Mouse (Mus musculus): Measurements from ENCODE around the gene Zfhx3.

Zfhx3 gene

DNA sequence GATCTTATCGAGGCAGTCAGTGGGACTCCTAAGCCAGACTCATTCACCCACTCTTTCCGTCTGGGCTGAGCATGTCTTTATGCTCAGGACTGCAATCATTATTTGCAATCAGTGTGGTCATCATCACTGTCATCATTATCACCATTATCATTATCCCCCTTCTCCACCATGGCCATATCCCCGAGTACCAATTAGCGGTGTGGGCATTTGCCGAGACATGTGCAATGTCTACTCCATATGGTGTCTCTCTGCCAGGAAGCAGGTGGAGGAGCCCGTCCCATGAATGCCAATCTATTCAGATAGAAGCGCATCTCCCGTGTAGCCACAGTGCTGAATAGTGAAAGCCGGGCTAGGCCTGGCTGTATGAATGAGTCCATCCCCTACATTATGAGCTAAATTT, 747.2 kb downstream of the Zfhx3 start:
- DNase-seq, result no peak

DNA sequence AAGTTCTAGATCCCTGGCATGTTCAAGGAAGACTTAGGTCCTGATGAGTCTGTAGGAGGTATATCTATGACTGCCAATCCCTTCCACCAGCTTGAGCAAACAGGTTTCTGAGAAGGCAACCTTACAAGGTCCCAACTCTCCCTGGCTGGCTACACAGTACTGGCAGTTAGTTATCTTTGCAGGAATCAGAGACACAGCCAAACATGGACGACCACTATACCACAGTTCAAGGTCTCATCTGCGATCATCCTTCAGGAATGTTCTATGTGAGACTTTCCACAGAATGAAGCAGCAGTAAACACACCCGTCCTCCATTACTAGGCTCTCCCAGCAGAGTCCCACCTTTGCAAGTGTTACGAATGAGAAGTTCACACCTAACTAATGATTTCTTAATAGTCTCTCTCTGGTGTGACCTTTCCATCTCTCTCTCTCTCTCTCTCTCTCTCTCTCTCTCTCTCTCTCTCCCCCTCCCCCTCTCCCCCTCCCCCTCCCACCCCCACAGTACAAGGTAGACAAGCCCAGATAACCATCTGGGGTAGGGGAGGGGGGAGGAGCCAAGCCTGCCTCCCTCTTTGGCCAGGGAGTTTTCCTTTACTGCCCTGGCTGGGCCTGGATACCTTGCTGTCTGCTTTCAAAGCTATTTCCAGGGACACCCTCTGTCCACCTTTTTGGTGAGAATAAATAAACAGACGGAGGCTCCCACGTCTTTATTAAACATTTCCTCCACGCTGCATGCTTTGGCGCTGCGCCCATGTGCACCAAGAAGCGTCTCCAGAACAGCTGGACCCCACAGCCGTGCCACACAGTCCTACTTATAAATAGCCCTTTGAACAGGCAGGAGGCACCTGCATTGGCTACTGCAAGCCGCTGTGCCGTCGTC, 748.4 kb downstream of the Zfhx3 start:
- DNase-seq, result no peak

DNA sequence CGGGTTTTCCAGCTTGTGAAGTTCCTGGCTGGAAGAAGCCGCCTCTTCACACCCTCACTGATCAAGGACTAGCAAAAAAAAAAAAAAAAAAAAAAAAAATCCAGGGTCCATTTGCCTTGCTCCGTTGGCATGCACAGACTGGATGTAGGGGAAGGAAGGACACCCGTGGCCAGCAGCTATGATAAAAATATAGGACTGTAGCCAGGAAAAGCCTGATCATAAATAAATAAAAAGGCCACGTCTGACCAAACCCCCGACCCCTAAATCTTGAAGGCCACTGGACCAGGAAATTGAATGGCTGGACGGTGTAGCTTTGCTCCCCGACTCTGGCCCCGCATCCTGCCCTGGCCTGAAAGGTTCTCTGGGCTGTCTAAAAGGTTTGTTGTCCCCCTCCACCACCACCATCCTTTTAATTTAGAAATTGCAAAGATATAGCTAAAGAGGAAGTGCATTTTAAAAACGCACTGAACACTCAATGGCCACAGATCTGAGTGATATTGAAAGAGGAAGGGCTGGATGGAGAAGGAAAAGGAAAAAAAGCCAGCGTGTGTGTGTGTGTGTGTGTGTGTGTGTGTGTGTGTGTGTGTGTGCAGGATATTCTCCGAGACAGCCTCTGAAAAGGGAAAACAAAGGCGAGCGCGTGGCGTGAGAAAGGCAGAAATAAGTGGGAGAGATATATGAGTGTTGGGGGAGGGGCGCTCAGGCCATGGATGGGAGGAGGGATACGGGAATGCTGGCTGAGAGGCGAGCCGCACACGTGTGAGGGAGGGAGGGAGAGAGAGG, 749.2 kb downstream of the Zfhx3 start:
- DNase-seq, result no peak

DNA sequence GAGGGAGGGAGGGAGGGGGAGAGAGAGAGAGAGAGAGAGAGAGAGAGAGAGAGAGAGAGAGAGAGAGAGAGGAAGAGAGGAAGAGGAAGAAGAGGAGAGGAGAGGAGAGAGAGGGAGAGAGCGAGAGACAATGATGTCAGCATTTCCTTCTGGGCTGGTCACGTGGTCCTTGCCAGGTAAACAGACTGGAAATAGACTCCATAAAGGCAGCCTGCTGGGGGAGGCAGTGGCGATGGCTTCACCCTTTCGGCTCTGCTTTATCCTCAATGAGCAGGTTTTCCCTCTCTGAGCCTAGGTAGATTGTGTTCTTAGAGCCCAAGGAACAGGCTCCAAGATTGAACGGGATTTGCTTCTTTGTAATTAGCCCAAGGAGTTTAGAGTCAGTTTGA, 749.8 kb downstream of the Zfhx3 start:
- DNase-seq, result no peak

DNA sequence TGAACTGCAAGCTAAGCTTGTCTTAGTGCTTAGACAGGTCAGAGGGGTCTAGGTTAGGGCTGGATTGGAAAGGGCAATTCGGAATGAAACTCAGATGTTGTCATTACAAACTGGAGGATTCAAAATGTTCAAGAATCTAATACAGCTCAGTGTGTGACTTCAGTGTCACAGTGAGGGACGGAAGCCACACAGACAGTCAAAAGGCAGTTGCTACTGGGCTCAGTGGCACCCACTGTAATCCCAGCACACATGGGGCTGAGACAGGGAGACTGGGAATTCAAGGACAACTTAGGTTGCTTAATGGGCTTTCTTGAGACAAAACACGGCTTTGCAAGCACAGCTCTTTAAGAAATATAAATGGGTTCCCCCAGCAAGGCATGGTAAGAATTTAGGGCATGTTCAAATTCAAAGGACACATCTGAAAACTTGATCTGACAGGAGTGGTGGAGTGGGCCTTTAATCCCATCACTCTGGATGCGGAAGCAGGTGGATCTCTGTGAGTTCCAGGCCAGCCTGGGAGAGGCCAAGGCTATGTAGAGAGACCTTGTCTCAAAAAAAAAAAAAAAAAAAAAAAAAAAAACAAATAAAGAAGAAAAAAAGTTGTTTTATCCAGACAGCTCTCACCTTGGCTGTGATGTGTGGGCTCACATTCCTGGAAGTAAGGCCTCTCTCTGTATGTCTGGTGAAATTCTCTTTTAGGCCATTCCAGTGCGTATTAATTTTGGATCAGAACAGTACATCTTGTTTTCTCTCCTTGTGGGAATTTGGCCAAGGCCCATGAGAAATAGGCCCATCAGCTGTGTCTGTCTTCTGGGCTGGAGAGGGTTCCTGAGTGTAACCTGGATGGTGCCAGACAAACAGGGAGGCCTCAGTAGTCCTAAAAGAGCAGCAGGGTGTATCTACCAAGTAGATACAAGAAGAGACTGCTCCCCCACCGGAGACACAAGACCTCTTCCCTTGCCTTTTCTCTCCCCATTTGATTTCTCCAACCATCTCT, 750.5 kb downstream of the Zfhx3 start:
- no peak for DNase-seq

DNA sequence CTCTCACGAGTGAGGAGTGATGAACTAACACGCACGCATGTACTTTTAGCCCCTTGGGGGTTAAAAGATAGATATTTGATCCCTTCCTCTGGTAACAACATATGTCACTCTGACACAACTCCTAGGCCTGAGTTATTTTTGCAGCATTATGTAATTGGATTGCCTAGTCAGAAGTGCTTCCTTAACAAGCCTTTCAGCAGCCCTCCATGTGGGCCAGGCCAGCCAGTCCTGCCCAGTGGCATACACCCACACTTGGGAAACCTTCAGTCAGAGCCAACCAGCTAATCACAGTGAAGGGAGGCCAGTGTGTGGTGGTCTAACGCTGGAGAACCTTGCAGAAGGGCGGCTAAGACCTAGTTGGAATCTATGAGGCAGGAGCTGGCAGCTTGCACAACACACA, 751.4 kb downstream of the Zfhx3 start:
- no peak for DNase-seq

DNA sequence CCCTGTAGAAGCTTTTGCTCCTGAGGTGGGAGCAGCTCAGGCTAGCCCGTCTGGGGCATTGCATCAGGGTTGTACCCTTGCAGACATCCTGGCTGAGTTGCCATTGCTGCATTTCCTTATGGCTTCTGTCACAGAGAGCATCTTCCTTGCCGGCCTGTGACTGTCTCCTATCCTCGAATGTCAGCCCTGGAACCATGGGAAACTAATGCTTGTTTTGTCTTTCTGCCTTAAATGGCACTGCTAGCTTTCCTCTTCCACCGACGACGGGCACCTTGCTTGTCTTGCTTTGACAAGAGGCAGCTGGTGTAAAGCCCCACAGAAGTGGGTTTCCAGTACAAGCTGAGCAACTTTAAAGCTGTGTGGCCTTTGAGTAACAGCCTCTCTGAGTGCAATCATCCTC, 752.1 kb downstream of the Zfhx3 start:
- DNase-seq, result no peak

DNA sequence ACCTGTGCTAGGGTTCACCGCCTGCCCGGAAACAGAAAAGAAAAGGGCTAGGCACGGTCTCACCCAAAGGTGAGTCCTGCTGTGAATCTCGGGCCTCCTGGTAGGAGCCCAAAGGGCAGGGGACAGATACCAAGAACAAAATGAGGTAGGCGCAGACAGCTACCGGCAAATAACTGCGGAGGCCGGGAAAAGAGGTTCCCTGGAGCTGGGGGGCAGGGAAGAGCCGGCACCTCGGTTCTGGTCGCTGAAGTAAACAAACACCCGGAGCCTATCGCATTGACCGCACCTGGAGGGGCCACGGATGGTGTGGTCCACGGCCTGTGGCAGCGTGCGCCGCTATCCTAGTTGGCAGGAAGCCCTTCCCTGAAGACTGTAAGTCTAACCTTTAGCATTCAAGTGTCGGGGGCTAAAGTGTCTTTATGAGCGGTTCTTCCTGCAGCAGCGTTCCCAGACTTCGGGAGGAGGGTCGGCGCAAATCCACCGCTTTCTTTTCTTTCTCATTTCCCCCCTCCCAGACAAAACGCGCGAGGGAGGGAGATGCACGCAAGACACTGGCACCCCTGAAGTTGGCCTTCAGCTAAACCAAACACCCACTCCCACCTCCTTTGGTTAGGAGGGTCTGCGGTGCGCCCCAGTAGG, 752.9 kb downstream of the Zfhx3 start:
- DNase-seq, result no peak

DNA sequence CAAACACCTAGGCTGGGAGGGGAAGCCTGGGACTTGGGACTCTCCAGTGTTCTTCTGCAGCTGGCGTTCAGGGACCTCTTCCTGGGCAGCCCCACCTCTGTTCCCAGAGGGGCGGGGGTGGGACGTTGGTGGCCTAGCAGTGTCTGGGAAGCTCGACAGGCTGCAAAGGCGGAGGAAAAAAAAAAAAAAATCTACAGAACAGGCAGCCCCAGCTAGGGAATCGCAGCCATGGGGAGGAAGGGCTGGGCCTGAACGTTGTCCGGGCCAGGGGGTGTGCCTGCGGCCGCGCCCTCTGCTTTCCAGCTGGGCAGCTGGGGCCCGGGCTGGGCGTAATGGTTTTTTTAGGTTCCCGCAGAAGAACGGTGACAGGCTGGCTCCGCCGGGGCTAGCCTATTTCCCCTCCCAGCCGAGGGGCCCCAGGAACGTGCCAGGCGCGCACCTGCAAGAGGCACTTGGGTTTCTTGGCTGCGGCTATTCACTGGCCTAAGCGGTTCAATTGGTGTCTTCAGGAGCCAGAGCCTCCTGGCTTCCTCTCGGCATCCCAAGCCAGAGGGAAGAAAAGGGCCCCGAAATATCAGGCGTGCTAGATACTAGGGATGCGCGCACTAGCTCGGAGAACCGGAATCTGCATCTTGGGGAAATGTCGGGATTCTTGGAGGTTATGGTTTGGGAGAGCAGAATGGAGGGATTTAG, 753.6 kb downstream of the Zfhx3 start:
- DNase-seq, result no peak

DNA sequence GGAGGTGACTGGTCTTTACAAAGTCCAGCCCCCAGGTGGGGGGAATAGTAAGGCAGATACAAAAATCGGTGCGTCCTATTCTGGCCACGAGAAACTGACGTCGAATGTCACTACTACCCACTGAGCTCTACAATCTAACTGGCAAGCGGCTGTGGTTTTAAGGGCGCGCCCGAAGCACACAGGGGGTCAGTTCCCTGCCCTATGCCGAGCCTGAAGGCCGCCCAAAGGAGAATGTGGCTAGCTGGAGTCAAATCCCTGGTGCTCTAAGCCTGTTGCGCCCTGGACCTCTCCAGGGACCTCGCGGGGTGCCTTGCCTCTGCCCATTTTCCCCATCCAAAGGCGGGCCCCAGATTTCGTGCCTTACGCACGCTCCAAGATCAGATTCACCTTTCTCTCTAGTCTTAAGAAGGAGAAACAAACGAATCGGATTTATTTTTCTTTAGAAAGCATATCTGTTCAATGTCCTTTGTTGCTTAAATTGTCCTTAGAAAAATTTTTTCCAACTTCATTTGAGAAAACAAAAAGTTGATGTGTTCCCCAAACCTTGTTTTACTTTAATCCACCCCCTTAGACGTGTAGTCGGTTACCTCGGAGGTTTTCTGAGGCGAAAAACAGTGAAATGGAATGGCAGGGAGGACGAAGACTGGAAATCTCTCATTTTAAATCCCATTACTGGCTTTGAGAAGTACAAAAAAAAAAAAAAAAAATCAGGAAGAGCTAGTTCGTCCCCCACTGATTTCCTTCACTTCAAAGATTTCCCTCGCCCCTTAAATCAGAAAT, 754.4 kb downstream of the Zfhx3 start:
- DNase-seq, result no peak

DNA sequence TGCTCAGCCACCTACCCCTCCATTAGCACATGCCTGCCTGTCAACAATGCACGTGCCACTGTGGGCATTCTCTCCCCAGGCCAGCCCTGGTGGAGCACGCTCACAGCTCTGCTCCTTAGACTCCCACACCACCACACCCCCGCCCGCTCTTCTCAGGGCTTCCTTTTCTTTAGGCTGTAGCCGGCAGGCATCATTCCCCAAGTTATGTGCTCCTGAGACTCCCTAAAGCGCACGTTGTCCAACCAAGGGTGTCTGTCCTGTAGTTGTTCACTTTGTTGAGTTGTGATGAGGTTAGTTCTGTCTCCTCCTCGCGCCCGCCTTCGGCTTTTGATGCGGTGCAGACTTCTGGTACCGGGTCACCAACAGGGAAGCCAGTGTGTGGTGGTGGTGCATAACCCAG, 755.1 kb downstream of the Zfhx3 start:
- no peak for DNase-seq

DNA sequence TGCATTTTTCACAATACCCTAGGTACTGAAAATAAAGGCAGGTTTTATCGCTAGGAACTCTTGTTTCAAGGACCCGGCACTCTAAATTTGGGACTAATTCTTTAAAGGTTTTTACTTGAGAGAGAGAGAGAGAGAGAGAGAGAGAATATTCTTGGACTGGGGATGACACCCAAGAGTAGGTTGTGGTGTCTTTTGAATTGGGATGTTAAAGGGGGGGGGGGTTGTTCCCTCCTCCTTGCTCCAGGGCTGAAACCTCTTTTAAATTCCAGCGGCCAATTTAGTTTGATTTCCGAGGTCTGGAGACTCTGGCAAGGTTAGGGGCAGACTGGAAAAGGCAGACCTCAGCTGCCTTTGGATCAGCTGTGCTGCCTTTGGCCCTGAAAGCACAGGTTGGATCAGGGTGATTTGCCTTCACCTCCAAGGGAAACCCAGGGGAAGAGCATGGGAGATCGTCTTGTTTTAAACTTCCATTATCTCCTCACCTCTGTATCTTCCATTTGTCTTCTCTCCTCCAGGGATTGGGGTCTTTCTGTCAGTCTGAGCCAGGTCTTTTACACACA, 755.7 kb downstream of the Zfhx3 start:
- no peak for DNase-seq

DNA sequence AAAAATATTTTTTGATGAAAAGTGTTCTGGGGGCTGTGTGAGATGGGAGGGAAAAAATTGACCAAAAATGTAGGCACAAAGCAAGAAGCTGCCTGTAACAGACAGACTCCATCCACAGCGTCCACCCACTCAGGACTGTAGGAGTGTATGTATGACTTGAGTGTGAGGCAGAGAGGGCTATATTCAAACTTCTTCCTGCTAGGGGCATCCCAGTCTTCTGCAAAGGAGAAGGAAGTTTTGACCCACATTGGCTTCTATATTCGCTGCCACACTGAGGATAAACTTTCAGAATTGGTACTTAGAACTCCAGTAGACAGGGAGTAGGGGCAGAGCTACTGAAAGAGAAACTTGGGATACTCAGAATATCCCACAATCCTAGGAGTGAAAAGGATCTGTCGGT, 756.6 kb downstream of the Zfhx3 start:
- no peak for DNase-seq

DNA sequence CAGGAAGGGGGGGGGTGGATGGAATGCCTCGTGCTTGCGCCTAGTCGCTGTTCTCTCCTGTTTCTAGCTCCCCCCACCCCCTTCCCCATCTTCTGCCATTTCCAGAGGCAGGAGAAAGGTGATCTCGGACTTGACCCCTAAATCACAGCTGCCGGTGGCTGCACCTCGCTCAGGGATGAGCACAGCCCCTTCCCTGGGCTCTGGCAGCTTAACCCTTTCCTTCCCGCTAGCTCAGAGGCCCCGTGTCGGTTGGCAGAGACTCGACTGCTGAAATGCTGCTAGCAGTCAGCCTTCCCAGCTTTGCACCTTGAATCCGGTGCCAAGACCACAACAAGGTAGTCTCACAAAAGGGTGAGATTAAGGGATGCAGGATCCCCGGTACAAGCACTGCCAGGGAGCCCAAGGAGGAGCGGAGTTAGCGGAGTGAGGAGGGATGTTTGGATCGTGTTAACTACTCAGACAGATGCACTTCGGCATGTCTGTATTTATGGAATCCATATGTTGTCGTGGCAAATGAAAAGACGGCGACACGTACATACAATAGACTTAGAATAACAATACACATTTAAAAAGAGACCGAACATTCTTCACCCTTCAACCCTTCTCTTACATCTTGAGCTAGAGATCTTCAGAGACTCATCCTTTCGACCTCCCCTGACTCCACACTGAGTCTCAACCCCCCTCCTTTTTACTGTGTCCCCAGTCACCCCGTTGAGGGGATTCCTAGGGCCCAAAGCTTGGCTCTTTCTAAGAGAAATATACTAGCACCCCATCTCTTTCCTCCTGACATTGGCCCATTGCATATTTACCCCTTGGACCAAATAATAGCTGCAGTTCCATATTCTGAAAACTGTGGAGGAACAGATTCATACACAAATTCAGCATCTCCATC, 757.3 kb downstream of the Zfhx3 start:
- DNase-seq, result no peak

DNA sequence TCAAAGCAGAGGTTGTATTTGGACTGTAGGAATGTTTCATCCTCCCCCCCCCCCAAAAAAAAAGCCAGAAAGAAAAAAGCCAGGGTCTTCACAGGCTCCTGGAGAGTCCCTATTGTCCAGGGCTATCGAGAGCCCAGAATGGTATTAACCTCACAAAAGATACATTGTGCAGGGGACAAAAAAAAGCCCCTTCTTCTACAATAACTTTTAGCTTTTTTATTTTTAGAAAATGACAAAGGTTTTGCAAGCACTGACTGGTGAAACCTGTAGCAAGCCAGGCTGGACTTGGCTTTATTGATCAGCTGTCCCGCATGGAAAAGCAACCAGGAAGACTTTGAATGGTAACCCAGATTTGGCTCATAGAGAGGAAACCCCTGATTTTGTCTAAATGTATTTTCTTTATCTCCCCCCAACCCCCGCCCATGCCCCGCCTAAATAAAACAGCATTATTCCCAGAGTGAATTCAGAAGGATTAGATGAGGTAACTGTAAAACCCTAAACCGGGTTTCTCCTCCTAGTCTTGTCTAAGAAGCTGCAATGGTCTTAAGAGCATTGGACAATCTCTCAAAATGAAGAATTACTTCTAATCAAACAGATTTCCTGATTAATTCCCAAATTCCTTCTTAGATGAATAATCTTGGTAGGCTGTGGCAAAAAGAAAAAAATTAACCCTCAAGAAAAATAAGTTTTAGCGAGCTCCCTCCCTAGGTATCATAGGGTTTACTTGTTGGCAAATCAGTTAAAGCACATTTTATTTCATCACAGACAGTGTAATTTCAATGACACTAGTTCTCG, 759.1 kb downstream of the Zfhx3 start:
- no peak for DNase-seq

DNA sequence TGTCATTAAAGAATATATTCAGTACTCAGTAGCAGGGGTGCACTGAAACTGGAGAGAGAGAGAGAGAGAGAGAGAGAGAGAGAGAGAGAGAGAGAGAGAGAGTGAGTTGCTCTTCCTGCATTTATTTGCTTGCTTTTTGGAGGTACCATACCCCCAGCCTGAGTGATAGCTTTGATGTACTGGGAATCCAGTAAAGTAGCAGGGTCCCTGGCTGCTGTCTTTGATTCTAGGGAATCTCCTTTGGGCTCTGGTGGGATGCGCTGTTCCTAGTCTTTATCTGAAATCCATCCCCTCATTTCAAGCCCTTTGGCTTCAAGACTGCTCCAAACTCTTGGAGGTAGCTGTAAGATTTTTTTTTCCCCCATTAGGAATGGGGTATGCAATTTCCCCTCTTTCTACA, 759.8 kb downstream of the Zfhx3 start:
- DNase-seq, result no peak

DNA sequence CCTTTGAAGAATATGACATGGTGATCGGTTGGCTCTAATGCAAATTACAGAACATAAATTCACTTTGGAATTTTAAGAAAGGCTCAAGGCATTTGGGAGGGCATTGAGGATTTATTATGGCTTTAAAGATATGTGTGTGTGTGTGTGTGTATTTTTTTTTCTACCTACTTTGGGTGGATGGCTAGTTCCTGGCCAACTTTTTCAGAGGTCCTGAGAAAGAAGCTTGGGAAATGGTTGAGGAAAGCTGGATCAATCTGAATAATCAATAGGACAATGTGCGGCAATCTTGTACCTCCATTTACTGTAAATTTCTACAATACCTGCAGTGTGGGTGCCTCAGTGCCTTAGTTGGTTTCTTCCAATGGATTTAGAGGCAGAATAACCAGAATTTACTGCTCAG, 763.3 kb downstream of the Zfhx3 start:
- no peak for DNase-seq

DNA sequence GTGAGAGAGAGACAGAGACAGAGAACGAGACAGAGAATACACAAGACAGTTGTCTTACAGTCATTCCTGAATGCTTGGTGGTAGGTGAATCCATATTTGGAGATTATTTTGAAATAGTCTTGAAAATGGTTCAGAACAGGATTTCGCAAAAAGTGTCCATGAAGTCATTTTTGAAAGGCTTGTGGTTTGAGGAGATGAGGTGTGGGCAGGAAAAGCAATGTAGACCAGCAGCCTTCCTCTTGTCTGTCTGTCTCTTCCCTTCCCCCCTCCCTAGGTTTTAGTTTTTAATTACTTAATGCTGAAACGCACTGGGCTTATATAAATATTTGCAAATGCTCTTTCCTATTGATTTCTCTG, 764.0 kb downstream of the Zfhx3 start:
- DNase-seq, result no peak

Measured in right cerebral cortex, postnatal 25 days (tissue).